ENCODE assay signal across 17 mouse cellular contexts in the genomic region with DNA sequence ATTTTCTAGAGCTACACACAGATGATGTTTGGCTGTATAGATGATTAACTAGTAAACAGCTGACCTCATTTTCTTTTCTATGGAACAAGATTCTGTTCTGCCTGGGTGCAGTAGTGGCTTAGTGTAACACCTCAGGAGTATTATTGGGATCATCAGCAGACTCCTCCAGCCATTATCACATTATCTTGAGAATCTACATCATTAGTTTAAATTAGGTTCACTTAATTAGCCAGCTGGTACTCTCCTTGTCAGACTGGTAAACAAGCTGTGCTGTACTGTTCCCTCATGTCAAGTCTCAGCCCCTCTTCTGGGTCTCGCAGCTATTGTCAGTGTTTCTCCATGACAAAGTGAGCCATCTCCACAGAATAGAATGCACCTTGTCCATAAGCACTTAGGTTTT.
DNase-seq lines count a peak whose midpoint lies in the region; ATAC-seq lines count a peak whose summit lies in the region.
"Had no signal": no experiment of that assay in that cellular context is flagged by ENCODE, and none has a peak within 500 bp of the region (broad histone marks: within the 10 kb centered on the region; RNA-seq: fewer than 3 reads in every experiment).

No protein-coding gene starts in this region.

- no peak for DNase-seq in midbrain, embryonic 11.5 days (ENCODE audit: low spot score, missing footprints)
- DNase-seq in midbrain, embryonic 14.5 days, result peak; percentile 19
- DNase-seq in retina, postnatal 1 day, result peak; percentile 66
- DNase-seq in kidney, postnatal 25 days, result no peak
- no peak for DNase-seq in urinary bladder, postnatal 36 days (ENCODE audit: low spot score in 2 of 2)
- DNase-seq: adrenal gland, adult 8-10 months; cerebellum, adult 11 months; cerebellum, postnatal 25 days; kidney, adult 18-20 months; kidney, postnatal 14 days; lung, postnatal 14 days; right cerebral cortex, postnatal 4 days; thymus, postnatal 4 days had no signal

- ATAC-seq in midbrain, embryonic 12.5 days (ENCODE audit: low FRiP score, low read depth), result peak; percentile 63
- ATAC-seq in midbrain, embryonic 11.5 days (ENCODE audit: low FRiP score), result no peak
- ATAC-seq in forebrain, embryonic 16.5 days, result peak; percentile 75
- peak; percentile 50 for ATAC-seq in midbrain, embryonic 14.5 days (ENCODE audit: low FRiP score, low TSS enrichment)
- no peak for ATAC-seq in intestine, embryonic 16.5 days

- no peaks in the 10 kb centered on the region for H3K36me3 ChIP-seq in midbrain, embryonic 12.5 days
- H3K36me3 ChIP-seq in midbrain, embryonic 11.5 days (ENCODE audit: control insufficient read depth, insufficient read depth, low read length), result no peaks in the 10 kb centered on the region
- H3K36me3 ChIP-seq in forebrain, embryonic 16.5 days (ENCODE audit: control insufficient read depth, insufficient read depth), result no peaks in the 10 kb centered on the region
- H3K36me3 ChIP-seq in midbrain, embryonic 14.5 days (ENCODE audit: control insufficient read depth, insufficient read depth, low read length), result no peaks in the 10 kb centered on the region
- H3K36me3 ChIP-seq in intestine, embryonic 16.5 days (ENCODE audit: control insufficient read depth, insufficient read depth, low read length), result no peaks in the 10 kb centered on the region

- no peaks in the 10 kb centered on the region for H3K27me3 ChIP-seq in midbrain, embryonic 12.5 days
- no peaks in the 10 kb centered on the region for H3K27me3 ChIP-seq in midbrain, embryonic 11.5 days (ENCODE audit: control insufficient read depth, insufficient read depth, low read length)
- H3K27me3 ChIP-seq in forebrain, embryonic 16.5 days (replicated peaks; ENCODE audit: control insufficient read depth, insufficient read depth, low read length), result no peaks in the 10 kb centered on the region
- no peaks in the 10 kb centered on the region for H3K27me3 ChIP-seq in midbrain, embryonic 14.5 days (ENCODE audit: control insufficient read depth, insufficient read depth, low read length)
- no peaks in the 10 kb centered on the region for H3K27me3 ChIP-seq in intestine, embryonic 16.5 days (replicated peaks; ENCODE audit: control insufficient read depth, insufficient read depth, low read length)
- H3K27me3 ChIP-seq: megakaryocyte, embryonic 14.5 days had no signal

- H3K9ac ChIP-seq in midbrain, embryonic 12.5 days (replicated peaks), result no peak overlapping the region
- H3K9ac ChIP-seq in midbrain, embryonic 11.5 days (ENCODE audit: low read length), result no peak overlapping the region
- H3K9ac ChIP-seq in forebrain, embryonic 16.5 days (replicated peaks; ENCODE audit: low read depth, low read length), result no peak overlapping the region
- H3K9ac ChIP-seq in midbrain, embryonic 14.5 days (replicated peaks; ENCODE audit: low read length), result no peak overlapping the region
- no peak overlapping the region for H3K9ac ChIP-seq in intestine, embryonic 16.5 days (ENCODE audit: low read depth, low read length)

- H3K4me3 ChIP-seq in midbrain, embryonic 12.5 days, result no peak overlapping the region
- H3K4me3 ChIP-seq in midbrain, embryonic 11.5 days (ENCODE audit: low read depth, low read length), result no peak overlapping the region
- no peak overlapping the region for H3K4me3 ChIP-seq in forebrain, embryonic 16.5 days (replicated peaks; ENCODE audit: low read length)
- no peak overlapping the region for H3K4me3 ChIP-seq in midbrain, embryonic 14.5 days (replicated peaks; ENCODE audit: low read depth, low read length)
- no peak overlapping the region for H3K4me3 ChIP-seq in intestine, embryonic 16.5 days (ENCODE audit: low read length)
- H3K4me3 ChIP-seq: megakaryocyte, embryonic 14.5 days had no signal

- no peaks in the 10 kb centered on the region for H3K9me3 ChIP-seq in midbrain, embryonic 12.5 days
- H3K9me3 ChIP-seq in midbrain, embryonic 11.5 days (ENCODE audit: control insufficient read depth, low read length), result no peaks in the 10 kb centered on the region
- no peaks in the 10 kb centered on the region for H3K9me3 ChIP-seq in forebrain, embryonic 16.5 days (ENCODE audit: control insufficient read depth, low read length)
- H3K9me3 ChIP-seq in midbrain, embryonic 14.5 days (ENCODE audit: control insufficient read depth, low read length), result no peaks in the 10 kb centered on the region
- H3K9me3 ChIP-seq in intestine, embryonic 16.5 days (ENCODE audit: control insufficient read depth, low read length), result no peaks in the 10 kb centered on the region
- H3K9me3 ChIP-seq: megakaryocyte, embryonic 14.5 days had no signal

- H3K27ac ChIP-seq in midbrain, embryonic 12.5 days (replicated peaks), result no peak overlapping the region
- H3K27ac ChIP-seq in midbrain, embryonic 11.5 days (ENCODE audit: low read depth, low read length), result no peak overlapping the region
- no peak overlapping the region for H3K27ac ChIP-seq in forebrain, embryonic 16.5 days (ENCODE audit: low read length)
- no peak overlapping the region for H3K27ac ChIP-seq in midbrain, embryonic 14.5 days (replicated peaks; ENCODE audit: low read depth, low read length)
- no peak overlapping the region for H3K27ac ChIP-seq in intestine, embryonic 16.5 days (ENCODE audit: low read length)

- H3K4me2 ChIP-seq in midbrain, embryonic 12.5 days (replicated peaks), result no peak overlapping the region
- H3K4me2 ChIP-seq in midbrain, embryonic 11.5 days, result no peak overlapping the region
- no peak overlapping the region for H3K4me2 ChIP-seq in forebrain, embryonic 16.5 days (ENCODE audit: low read length)
- H3K4me2 ChIP-seq in midbrain, embryonic 14.5 days (ENCODE audit: low read length), result no peak overlapping the region
- no peak overlapping the region for H3K4me2 ChIP-seq in intestine, embryonic 16.5 days (ENCODE audit: low read depth, low read length)

- H3K4me1 ChIP-seq in midbrain, embryonic 12.5 days, result no peaks in the 10 kb centered on the region
- no peaks in the 10 kb centered on the region for H3K4me1 ChIP-seq in midbrain, embryonic 11.5 days (ENCODE audit: control insufficient read depth, insufficient read depth, low read length)
- H3K4me1 ChIP-seq in forebrain, embryonic 16.5 days (replicated peaks; ENCODE audit: control insufficient read depth, insufficient read depth, low read length), result no peaks in the 10 kb centered on the region; the same call in 1 of the 2 replicates
- H3K4me1 ChIP-seq in midbrain, embryonic 14.5 days (ENCODE audit: control insufficient read depth, insufficient read depth, low read length), result no peaks in the 10 kb centered on the region
- H3K4me1 ChIP-seq in intestine, embryonic 16.5 days (ENCODE audit: control insufficient read depth, insufficient read depth, low read length), result no peaks in the 10 kb centered on the region
- H3K4me1 ChIP-seq: megakaryocyte, embryonic 14.5 days had no signal

- WGBS in midbrain, embryonic 12.5 days, result 60% methylated on average over 1 of the region's 1 CpGs
- 85% methylated on average over 1 of the region's 1 CpGs for WGBS in midbrain, embryonic 11.5 days
- WGBS in forebrain, embryonic 16.5 days, result 24% methylated on average over 1 of the region's 1 CpGs
- 53% methylated on average over 1 of the region's 1 CpGs for WGBS in midbrain, embryonic 14.5 days
- WGBS in intestine, embryonic 16.5 days, result 75% methylated on average over 1 of the region's 1 CpGs

Comparison
In these comparisons a context has a peak if more than half of its experiments do, and no peak if none do; other contexts are left out.
1. ATAC-seq: peak in midbrain, embryonic 12.5 days (single experiment), forebrain, embryonic 16.5 days (single experiment) and midbrain, embryonic 14.5 days (single experiment); none in midbrain, embryonic 11.5 days (single experiment) and intestine, embryonic 16.5 days (single experiment).
2. DNase-seq: peak in midbrain, embryonic 14.5 days (single experiment) and retina, postnatal 1 day (single experiment); none in midbrain, embryonic 11.5 days (single experiment), kidney, postnatal 25 days (0 of 2) and urinary bladder, postnatal 36 days (0 of 2).